Mouse (Mus musculus) adrenal gland, adult 2 months (tissue): Measurements from ENCODE around the gene Krtap7-1. TPM values are rescaled to one million over a fixed set of nuclear protein-coding genes. Genes with fewer than 3 reads are reported as not detected.

Experiments used
- polyA plus RNA-seq: library from polyadenylated mRNA; depleted of rRNA; stranded (reverse); fragments of >200 nt; gene quantifications from 2 replicates; pipeline ENCODE4 v1.2.3, GENCODE M21; 2012; rRNA removed
- total RNA-seq, 2 experiments: library from RNA; stranded (reverse); gene quantifications; 2 replicates each; pipeline ENCODE4 v1.2.3; 2021

Krtap7-1 gene
- total and polyA plus RNA-seq, 3 experiments, result not detected

Other genes with a start within 250 kb of the Krtap7-1 start
- gene Krtap21-1, start 104.5 kb downstream of the Krtap7-1 start, total RNA-seq, result not detected
- not detected in 2 replicates for gene Krtap21-1, start 104.5 kb downstream of the Krtap7-1 start, polyA plus RNA-seq
- gene Krtap6-2, start 88.2 kb downstream of the Krtap7-1 start, total RNA-seq, result not detected
- gene Krtap6-2, start 88.2 kb downstream of the Krtap7-1 start, polyA plus RNA-seq, result not detected in 2 replicates
- gene Krtap8-1, start 20.4 kb downstream of the Krtap7-1 start, total RNA-seq, result not detected
- gene Krtap8-1, start 20.4 kb downstream of the Krtap7-1 start, polyA plus RNA-seq, result not detected in 2 replicates
- not detected for gene Krtap11-1, start 62.9 kb upstream of the Krtap7-1 start, total RNA-seq
- not detected in 2 replicates for gene Krtap11-1, start 62.9 kb upstream of the Krtap7-1 start, polyA plus RNA-seq